Mouse (Mus musculus) thymus, postnatal 25 days (tissue): ENCODE measurements around the gene Gm21760.
"Not testable (repeated sequence)": the region's sequence is repeated elsewhere in the genome, so short reads cannot be mapped to it uniquely, and the experiment has no call there.

Experiments used
- DNase-seq: peaks from one replicate; pipeline ENCODE4 v3.0.0; 2022

The Gm21760 gene

GRCm38 (mm10) chrY:80133479-80133878 lies at the start of gene Gm21760:
Gene Gm21760 (plus strand): TSS chrY:80133779.
- not testable (repeated sequence) for DNase-seq
